Mouse (Mus musculus): ENCODE results near the gene Serinc3. TPM values are rescaled to one million over a fixed set of nuclear protein-coding genes. Genes with fewer than 3 reads are reported as not detected.
"Not testable (repeated sequence)": the region's sequence is repeated elsewhere in the genome, so short reads cannot be mapped to it uniquely, and the experiment has no call there.

Serinc3 gene
- total RNA-seq, 2 experiments from 2014 or later: 198 to 204 TPM

DNA sequence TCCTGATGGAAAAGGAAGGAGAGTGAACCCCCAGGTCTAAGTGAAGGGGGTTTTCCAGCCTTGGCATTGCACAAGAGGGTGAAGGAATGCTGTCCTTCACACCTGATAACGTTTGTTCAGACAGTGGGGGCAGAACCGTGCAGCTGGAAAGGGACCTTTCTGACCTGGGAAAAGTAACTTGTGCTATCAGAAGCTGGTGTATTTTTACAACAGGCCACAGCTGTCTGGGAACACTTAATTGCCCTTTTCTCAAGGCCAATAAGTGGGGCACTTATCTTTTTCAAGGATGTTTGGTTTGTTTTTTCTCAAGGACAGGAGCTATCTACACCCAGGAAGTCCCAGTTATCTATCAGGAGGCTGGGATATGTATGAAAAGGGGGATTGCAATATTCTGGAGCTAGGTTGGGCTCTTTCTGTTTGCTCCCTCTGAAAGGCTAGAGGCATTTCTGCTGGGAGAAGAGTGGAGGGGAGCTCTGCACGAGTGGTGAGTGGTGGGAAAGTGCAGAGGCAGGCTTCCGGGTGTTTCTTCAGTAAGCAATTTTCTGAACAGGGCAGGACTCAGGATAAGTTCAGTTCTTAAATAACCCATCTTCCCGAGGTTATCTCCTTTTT lies 7.2 kb downstream of the Serinc3 start:
- no peak for DNase-seq (ENCODE audit: low spot score in 2 of 2)
- Histone ChIP-seq H3K27ac (no peak overlapping the region), H3K4me3 (no peak overlapping the region)
- no peak for TF ChIP-seq CTCF (conservative IDR thresholded peaks at IDR 0.05)

- DNase-seq (ENCODE audit: low spot score in 2 of 2): no peak
- no peak overlapping the region for H3K4me3 ChIP-seq
- no peak for TF ChIP-seq CTCF (conservative IDR thresholded peaks at IDR 0.05)
These were observed 8.9 kb downstream of the Serinc3 start for GRCm38 (mm10) chr2:163636057-163636456.

GRCm38 (mm10) chr2:163634211-163634610 lies 10.7 kb downstream of the Serinc3 start:
- Histone ChIP-seq H3K4me3 (no peak overlapping the region), H3K27ac (no peak overlapping the region)
- no peak for DNase-seq (ENCODE audit: low spot score in 2 of 2)
- TF ChIP-seq CTCF (conservative IDR thresholded peaks at IDR 0.05): no peak

More at GRCm38 (mm10) chr2:163636057-163636456, 8.9 kb downstream of the Serinc3 start:
- H3K27ac ChIP-seq: no peak overlapping the region

DNA sequence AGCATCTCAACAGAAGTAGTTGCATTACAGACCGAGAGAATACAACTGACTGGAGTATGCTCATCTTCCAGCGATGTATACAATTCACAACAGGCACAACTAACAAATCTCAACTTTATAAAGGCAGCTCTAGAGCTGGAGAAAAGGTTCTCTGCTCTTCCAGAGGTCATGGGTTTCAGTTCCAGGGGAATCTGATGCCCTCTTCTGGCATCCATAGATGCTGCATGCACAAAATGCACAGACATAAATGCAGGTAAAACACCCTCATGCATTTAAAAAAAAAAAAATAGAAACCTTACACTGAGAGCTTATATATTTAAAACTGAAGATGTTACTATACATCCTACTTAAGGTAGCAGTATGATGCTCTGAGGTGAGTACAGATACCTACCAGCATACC lies 13.2 kb downstream of the Serinc3 start:
- TF ChIP-seq CTCF (conservative IDR thresholded peaks at IDR 0.05): peak; percentile 69
- no peak overlapping the region for H3K27ac ChIP-seq
- DNase-seq (ENCODE audit: low spot score in 2 of 2): no peak
- no peak overlapping the region for H3K4me3 ChIP-seq

- no peak for TF ChIP-seq CTCF (conservative IDR thresholded peaks at IDR 0.05)
- Histone ChIP-seq H3K27ac (no peak overlapping the region), H3K4me3 (no peak overlapping the region)
- no peak for DNase-seq (ENCODE audit: low spot score in 2 of 2)
These were observed 13.7 kb downstream of the Serinc3 start for GRCm38 (mm10) chr2:163631223-163631622.

GRCm38 (mm10) chr2:163621401-163621800 lies 23.5 kb downstream of the Serinc3 start:
- not testable (repeated sequence) for H3K27ac ChIP-seq; H3K4me3 ChIP-seq; DNase-seq (ENCODE audit: low spot score in 2 of 2)

- TF ChIP-seq CTCF (conservative IDR thresholded peaks at IDR 0.05): no peak
- no peak for DNase-seq (ENCODE audit: low spot score in 2 of 2)
- Histone ChIP-seq H3K4me3 (no peak overlapping the region), H3K27ac (no peak overlapping the region)
These were observed 24.5 kb downstream of the Serinc3 start for GRCm38 (mm10) chr2:163620451-163620850.

GRCm38 (mm10) chr2:163617874-163618273 lies 27.1 kb downstream of the Serinc3 start:
- DNase-seq (ENCODE audit: low spot score in 2 of 2): no peak
- Histone ChIP-seq H3K4me3 (no peak overlapping the region), H3K27ac (no peak overlapping the region)
- TF ChIP-seq CTCF (conservative IDR thresholded peaks at IDR 0.05): no peak

DNA sequence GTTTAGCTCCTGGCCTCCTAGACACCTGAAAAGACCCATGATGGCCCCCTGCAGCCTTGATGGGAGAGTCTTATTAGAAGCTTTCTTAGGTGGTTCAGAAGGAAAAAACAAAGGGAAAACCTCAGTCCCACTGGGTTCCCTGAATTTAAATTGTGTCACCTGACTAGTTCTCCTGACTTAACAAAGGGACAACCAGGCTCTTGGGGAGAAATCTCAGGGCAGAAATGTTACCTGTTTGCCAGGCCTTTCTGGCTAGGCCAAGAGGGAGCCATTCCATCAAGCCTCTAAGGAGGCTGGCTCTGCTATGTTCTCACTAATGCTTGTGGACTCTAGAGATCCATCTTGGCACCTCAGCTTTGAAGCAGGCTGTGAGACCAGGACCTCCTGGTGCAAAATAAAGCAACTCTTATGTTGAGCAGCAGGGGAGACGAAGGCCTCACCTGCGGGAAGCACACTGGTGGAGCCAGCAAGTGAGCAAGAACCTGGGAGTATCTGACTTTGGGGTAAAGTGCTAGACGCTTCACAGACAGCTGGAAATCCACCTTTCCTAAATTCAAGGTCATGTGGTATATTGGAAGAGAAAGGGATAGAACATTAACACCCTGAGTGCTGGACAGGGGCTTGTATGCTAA lies 27.6 kb downstream of the Serinc3 start:
- H3K4me3 ChIP-seq: no peak overlapping the region
- no peak for TF ChIP-seq CTCF (conservative IDR thresholded peaks at IDR 0.05)
- DNase-seq (ENCODE audit: low spot score in 2 of 2): no peak
- 0 out of 2 replicates have a peak overlapping the region, but pooled peaks have one; percentile 18 for H3K27ac ChIP-seq

GRCm38 (mm10) chr2:163616652-163617227 lies 28.2 kb downstream of the Serinc3 start:
- Histone ChIP-seq H3K4me3 (no peak overlapping the region), H3K27ac (peak overlapping the region; percentile 52; the same call in 1 of the 2 replicates)
- no peak for DNase-seq (ENCODE audit: low spot score in 2 of 2)
- no peak for TF ChIP-seq CTCF (conservative IDR thresholded peaks at IDR 0.05)

DNA sequence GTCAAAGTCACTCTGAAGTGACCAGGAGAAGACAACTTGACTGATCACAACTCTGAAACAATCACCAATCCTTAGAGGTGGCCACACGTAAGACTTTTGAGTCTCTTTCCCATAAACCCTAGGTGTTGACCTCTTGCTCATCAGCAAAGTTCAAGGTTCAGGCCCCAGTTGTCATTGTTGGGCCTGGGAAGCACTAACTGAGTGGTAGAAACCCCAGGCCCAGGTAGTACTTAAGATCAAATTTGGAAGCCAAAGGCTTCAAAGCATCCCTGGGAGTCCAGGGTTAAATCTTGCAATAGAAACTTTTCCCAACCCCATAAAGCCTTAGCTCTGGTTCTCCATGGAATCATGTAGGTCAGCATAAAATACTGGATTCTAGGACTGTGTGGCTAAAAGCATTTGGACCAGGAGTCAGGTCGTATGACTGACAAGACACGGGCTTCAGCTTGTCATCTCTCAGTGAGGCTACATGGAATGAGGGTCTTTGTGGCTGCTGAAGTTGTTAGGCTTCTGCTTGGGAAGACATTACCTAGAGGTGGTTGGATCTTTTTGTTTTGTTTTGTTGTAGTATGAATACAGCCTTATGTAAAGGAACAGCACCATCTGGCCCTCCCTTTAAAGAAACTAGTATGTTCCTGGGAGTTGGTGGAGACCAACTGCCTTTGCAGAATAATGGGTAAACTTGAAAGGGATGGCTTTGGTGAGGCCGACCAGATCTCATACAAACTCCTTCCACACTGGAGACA lies 28.9 kb downstream of the Serinc3 start:
- no peak overlapping the region for H3K4me3 ChIP-seq
- DNase-seq (ENCODE audit: low spot score in 2 of 2): no peak
- TF ChIP-seq CTCF (conservative IDR thresholded peaks at IDR 0.05): no peak
- peak overlapping the region; percentile 52; the same call in 1 of the 2 replicates for H3K27ac ChIP-seq

- DNase-seq (ENCODE audit: low spot score in 2 of 2): no peak
- H3K27ac ChIP-seq: no peak overlapping the region
- TF ChIP-seq CTCF (conservative IDR thresholded peaks at IDR 0.05): no peak
- no peak overlapping the region for H3K4me3 ChIP-seq
These were observed 29.5 kb downstream of the Serinc3 start for GRCm38 (mm10) chr2:163615401-163615800.

DNA sequence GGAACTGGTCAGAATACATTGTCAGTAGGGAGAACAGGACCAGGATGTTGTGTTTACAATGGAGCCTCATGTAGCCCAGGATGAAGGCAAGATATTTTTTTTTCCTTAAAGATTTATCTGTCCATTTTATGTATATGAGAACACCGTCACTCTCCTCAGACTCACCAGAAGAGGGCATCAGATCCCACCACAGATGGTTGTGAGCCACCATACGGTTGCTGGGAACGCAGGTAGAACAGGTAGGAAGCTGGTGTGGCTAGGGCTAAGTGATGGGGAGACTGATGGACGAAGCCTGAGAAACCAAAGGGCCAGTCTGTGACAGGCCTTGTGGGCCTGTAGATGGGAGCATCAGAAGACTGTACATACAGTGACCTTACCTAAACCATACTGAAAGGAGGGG lies 30.9 kb downstream of the Serinc3 start:
- DNase-seq (ENCODE audit: low spot score in 2 of 2): no peak
- Histone ChIP-seq H3K4me3 (no peak overlapping the region), H3K27ac (no peak overlapping the region)
- peak; percentile 19; the same call in 1 of the 2 replicates for TF ChIP-seq CTCF (conservative IDR thresholded peaks at IDR 0.05)

All from layer of hippocampus, adult 2 months (tissue).